Mouse (Mus musculus): ENCODE data around the gene Kdm3a. TPM values are rescaled to one million over a fixed set of nuclear protein-coding genes. Genes with fewer than 3 reads are reported as not detected.

Kdm3a gene
- 15.4 and 15.5 TPM in 2 replicates for polyA plus RNA-seq (2015; fragmentation: Nextera tagmentation; extraction: Ambion mirVana)

DNA sequence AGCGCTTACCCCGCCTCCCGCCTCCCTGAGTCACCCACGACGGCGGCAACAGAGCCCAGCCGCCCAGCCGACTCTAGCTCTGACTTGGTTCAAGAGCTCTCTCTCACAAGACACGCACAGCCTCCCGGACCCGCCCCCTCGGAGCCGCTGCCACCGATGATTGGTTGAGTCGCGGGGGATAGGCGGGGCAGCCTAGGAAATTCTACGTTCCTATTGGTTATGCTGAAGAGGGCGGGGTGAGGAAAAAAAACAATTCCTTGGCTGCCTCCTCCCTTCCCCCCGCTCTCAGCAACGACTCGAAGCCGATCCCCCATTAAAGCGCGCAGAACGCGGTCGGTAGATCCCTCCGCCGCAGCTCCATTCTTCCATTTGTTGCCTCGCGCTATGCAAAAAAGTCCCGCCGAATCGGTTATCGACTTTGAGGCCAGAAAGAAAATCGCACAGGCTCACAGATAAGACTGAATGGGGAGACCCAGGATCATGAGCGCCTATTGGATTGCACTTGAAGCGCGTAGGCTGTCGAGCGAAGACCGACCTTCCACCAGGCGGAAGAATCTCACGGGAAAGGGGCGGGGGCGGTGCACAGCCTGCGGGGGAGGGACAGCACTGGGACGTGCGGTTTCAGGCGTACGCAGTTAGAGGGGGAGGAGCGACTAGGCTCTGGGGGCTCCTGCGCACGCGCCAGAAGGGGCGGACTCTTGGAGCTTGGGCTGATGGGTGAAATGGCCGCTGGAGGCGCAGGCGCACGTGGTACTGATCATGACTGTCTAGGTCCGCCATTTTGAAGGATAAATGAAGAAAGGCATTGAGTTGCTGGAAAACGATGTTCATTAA lies at the start of gene Kdm3a:
Kdm3a (minus strand) TSS at position 162 of the 834 bp plus-strand sequence.

DNA sequence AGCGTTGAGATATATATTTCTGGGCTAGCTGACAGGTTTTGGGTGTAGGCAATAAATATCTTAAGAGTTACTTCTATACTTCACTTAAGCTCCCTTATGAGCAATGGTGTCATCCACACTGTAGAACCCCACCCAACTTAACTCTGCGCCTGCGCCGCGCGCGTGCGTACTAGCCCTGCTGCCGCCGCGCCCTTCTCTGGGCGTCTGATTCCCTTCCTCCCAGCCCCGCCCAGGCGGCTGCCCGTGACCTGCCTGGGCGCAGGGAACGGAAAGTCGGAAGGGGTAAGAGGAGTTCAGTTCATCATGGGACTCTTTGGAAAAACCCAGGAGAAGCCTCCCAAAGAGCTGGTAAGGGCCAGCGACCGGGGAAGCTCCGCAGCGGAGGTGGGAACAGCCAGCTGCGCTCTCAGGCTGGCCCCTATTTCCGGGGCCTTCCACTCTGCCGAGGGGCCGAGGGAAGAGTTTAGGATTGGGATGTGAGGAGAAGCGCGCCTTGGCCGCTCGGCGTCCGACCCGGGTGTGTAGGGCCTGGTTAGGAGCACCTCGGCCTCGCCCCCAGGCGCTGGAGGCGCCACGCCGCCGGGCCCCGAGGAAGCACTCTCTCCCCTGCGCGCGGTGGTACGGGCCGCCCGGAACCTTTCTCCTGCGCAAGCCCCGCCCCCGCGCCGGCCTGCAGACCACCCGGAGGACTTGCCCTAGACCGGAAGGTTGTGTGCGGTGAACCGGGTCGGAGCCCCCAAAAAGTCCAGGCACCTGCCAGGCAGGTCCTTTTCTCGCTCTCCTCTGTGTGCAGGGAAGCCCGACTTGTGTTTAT lies 88.9 kb downstream of the Kdm3a start, which contains the start of gene Chmp3:
Chmp3 (plus strand) TSS at position 112 of the 814 bp plus-strand sequence.

Other genes with a start within 250 kb of the Kdm3a start
- 8.9 and 10.3 TPM in 2 replicates for gene Rmnd5a, start 192.4 kb downstream of the Kdm3a start, polyA plus RNA-seq (2015; fragmentation: Nextera tagmentation; extraction: Ambion mirVana)
- 27.2 and 31.5 TPM in 2 replicates for gene Rnf103, start 139.1 kb downstream of the Kdm3a start, polyA plus RNA-seq (2015; fragmentation: Nextera tagmentation; extraction: Ambion mirVana)
- 55.7 and 56.9 TPM in 2 replicates for gene Chmp3, start 89.2 kb downstream of the Kdm3a start, polyA plus RNA-seq (2015; fragmentation: Nextera tagmentation; extraction: Ambion mirVana)
- 169 and 194 TPM in 2 replicates for gene Reep1, start 74.6 kb upstream of the Kdm3a start, polyA plus RNA-seq (2015; fragmentation: Nextera tagmentation; extraction: Ambion mirVana)
- gene Mrpl35, start 194.0 kb upstream of the Kdm3a start, polyA plus RNA-seq (2015; fragmentation: Nextera tagmentation; extraction: Ambion mirVana), result 46.4 and 52.5 TPM in 2 replicates
- 157 and 158 TPM in 2 replicates for gene Immt, start 198.3 kb upstream of the Kdm3a start, polyA plus RNA-seq (2015; fragmentation: Nextera tagmentation; extraction: Ambion mirVana)